ENCODE assay signal across 8 mouse cellular contexts in the genomic region with DNA sequence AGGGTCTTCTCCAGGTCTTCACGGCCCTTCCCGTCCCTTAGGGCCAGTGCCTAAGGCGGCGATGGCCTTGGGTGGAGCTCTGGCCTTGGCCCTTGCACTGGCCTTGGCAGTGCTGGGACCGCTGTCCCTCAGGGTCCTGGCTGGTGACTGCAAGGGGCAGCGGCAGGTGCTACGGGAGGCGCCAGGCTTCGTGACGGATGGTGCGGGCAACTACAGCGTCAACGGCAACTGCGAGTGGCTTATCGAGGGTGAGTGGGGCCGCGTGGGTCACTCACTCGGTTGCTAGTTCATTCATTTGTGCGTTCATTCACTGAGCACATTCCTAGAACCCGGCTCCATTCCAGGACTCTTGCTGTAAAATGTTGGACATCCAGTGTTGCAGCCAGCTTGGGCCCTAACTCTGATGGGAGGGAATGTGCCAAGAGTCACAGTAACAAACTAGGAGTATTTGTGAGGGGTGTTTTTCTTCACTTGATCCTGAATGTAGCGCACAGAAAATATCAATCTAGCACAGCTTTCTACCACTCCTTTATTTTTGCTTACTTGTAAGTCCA. TPM values are rescaled to one million over a fixed set of nuclear protein-coding genes. Genes with fewer than 3 reads are reported as not detected.
DNase-seq lines count a peak whose midpoint lies in the region; ATAC-seq lines count a peak whose summit lies in the region.

No protein-coding gene starts in this region.

- DNase-seq in kidney, adult 9 months, result no peak
- peak; percentile 66 for DNase-seq in adrenal gland, postnatal 10 days
- no peak for DNase-seq in forebrain, embryonic 11.5 days (ENCODE audit: low spot score)
- DNase-seq in limb, embryonic 11.5 days (ENCODE audit: low spot score), result no peak
- no peak for DNase-seq in layer of hippocampus, postnatal 25 days (ENCODE audit: extremely low spot score in 1 of 2, low spot score in 1 of 2)
- no peak for DNase-seq in B cell, adult 2 months

- H3K27ac ChIP-seq in kidney, embryonic 14.5 days (ENCODE audit: low read depth, low read length), result peak overlapping the region; percentile 88
- peak overlapping the region; percentile 74 for H3K27ac ChIP-seq in forebrain, embryonic 11.5 days (ENCODE audit: low read depth, low read length)
- H3K27ac ChIP-seq in limb, embryonic 11.5 days (replicated peaks; ENCODE audit: low read depth, low read length), result peak overlapping the region; percentile 76
- H3K27ac ChIP-seq in neural tube, embryonic 13.5 days (replicated peaks), result peak overlapping the region; percentile 93

- H3K36me3 ChIP-seq in kidney, embryonic 14.5 days (ENCODE audit: control insufficient read depth, insufficient read depth, low read length), result no peaks in the 10 kb centered on the region
- H3K36me3 ChIP-seq in forebrain, embryonic 11.5 days (ENCODE audit: control insufficient read depth, insufficient read depth, low read length), result no peaks in the 10 kb centered on the region
- no peaks in the 10 kb centered on the region for H3K36me3 ChIP-seq in limb, embryonic 11.5 days (ENCODE audit: control insufficient read depth, insufficient read depth, low read length)
- peaks cover 2% of the 10 kb centered on the region; the same call in 1 of the 2 replicates for H3K36me3 ChIP-seq in neural tube, embryonic 13.5 days

- H3K9me3 ChIP-seq in kidney, embryonic 14.5 days (ENCODE audit: control insufficient read depth, low read length), result no peaks in the 10 kb centered on the region
- H3K9me3 ChIP-seq in forebrain, embryonic 11.5 days (ENCODE audit: control insufficient read depth, low read length), result no peaks in the 10 kb centered on the region
- no peaks in the 10 kb centered on the region for H3K9me3 ChIP-seq in limb, embryonic 11.5 days (ENCODE audit: control insufficient read depth, low read length)
- H3K9me3 ChIP-seq in neural tube, embryonic 13.5 days, result no peaks in the 10 kb centered on the region

- peaks cover 30% of the 10 kb centered on the region for H3K27me3 ChIP-seq in kidney, embryonic 14.5 days (ENCODE audit: control insufficient read depth, insufficient read depth, low read length)
- peaks cover 25% of the 10 kb centered on the region for H3K27me3 ChIP-seq in forebrain, embryonic 11.5 days (ENCODE audit: control insufficient read depth, insufficient read depth, low read length)
- H3K27me3 ChIP-seq in limb, embryonic 11.5 days (ENCODE audit: control insufficient read depth, insufficient read depth, low read length), result peaks cover 28% of the 10 kb centered on the region
- peaks cover 30% of the 10 kb centered on the region for H3K27me3 ChIP-seq in neural tube, embryonic 13.5 days

- H3K9ac ChIP-seq in kidney, embryonic 14.5 days (ENCODE audit: low read depth, low read length), result peak overlapping the region; percentile 81
- H3K9ac ChIP-seq in forebrain, embryonic 11.5 days (ENCODE audit: low read length), result peak overlapping the region; percentile 83
- peak overlapping the region; percentile 85 for H3K9ac ChIP-seq in limb, embryonic 11.5 days (ENCODE audit: low read length)
- peak overlapping the region; percentile 88 for H3K9ac ChIP-seq in neural tube, embryonic 13.5 days

- peak overlapping the region; percentile 71 for H3K4me3 ChIP-seq in kidney, embryonic 14.5 days (ENCODE audit: low read length)
- H3K4me3 ChIP-seq in forebrain, embryonic 11.5 days (ENCODE audit: low read depth, low read length), result peak overlapping the region; percentile 62
- H3K4me3 ChIP-seq in limb, embryonic 11.5 days (ENCODE audit: low read depth, low read length), result peak overlapping the region; percentile 66
- peak overlapping the region; percentile 74 for H3K4me3 ChIP-seq in neural tube, embryonic 13.5 days

- H3K4me1 ChIP-seq in kidney, embryonic 14.5 days (ENCODE audit: control insufficient read depth, insufficient read depth, low read length), result peaks cover 35% of the 10 kb centered on the region
- H3K4me1 ChIP-seq in forebrain, embryonic 11.5 days (replicated peaks; ENCODE audit: control insufficient read depth, insufficient read depth, low read length), result peaks cover 25% of the 10 kb centered on the region
- peaks cover 26% of the 10 kb centered on the region for H3K4me1 ChIP-seq in limb, embryonic 11.5 days (ENCODE audit: control insufficient read depth, insufficient read depth, low read length)
- H3K4me1 ChIP-seq in neural tube, embryonic 13.5 days (replicated peaks), result peaks cover 54% of the 10 kb centered on the region

- ATAC-seq in kidney, embryonic 14.5 days (ENCODE audit: low FRiP score, low TSS enrichment), result no peak
- no peak for ATAC-seq in forebrain, embryonic 11.5 days (replicated peaks; ENCODE audit: low FRiP score)
- no peak for ATAC-seq in limb, embryonic 11.5 days (ENCODE audit: insufficient number of reproducible peaks, low FRiP score, low TSS enrichment, low read depth)
- ATAC-seq in neural tube, embryonic 13.5 days (ENCODE audit: low read depth), result no peak; the same call in 1 of the 2 replicates

- H3K4me2 ChIP-seq in kidney, embryonic 14.5 days (replicated peaks; ENCODE audit: low read depth, low read length), result peak overlapping the region; percentile 99
- peak overlapping the region; percentile 87 for H3K4me2 ChIP-seq in forebrain, embryonic 11.5 days (ENCODE audit: low read depth, low read length, severe bottlenecking)
- H3K4me2 ChIP-seq in limb, embryonic 11.5 days (ENCODE audit: low read depth, severe bottlenecking), result peak overlapping the region; percentile 99
- H3K4me2 ChIP-seq in neural tube, embryonic 13.5 days, result peak overlapping the region; percentile 93

- 12% methylated on average over 21 of the region's 21 CpGs for WGBS in kidney, embryonic 14.5 days
- 17% methylated on average over 21 of the region's 21 CpGs for WGBS in forebrain, embryonic 11.5 days
- 13% methylated on average over 21 of the region's 21 CpGs for whole genome bisulfite sequencing in limb, embryonic 11.5 days
- WGBS in neural tube, embryonic 13.5 days, result 13% methylated on average over 21 of the region's 21 CpGs

RNA-seq across cellular contexts. Expression of gene Megf8, which starts 0.6 kb away (rescaled TPM):
- polyA plus RNA-seq in kidney, embryonic 14.5 days (2014; fragmentation: Nextera tagmentation; extraction: Ambion mirVana), result 14.0 and 16.2 TPM in 2 replicates
- 10 to 100 TPM; 31.1 to 41.0 TPM for total RNA-seq in adrenal gland, postnatal 10 days (2021)
- polyA plus RNA-seq in forebrain, embryonic 11.5 days (2014; fragmentation: Nextera tagmentation; extraction: Ambion mirVana), result 13.8 and 14.6 TPM in 2 replicates
- 13.8 and 14.4 TPM in 2 replicates for polyA plus RNA-seq in limb, embryonic 11.5 days (2014; fragmentation: Nextera tagmentation; extraction: Ambion mirVana)
- 18.3 TPM in 2 replicates for polyA plus RNA-seq in neural tube, embryonic 13.5 days (2015; fragmentation: Nextera tagmentation; extraction: Ambion mirVana)
- total RNA-seq in layer of hippocampus, postnatal 25 days (2021), result 10 to 100 TPM; 93.9 to 98.8 TPM

RNA-seq across cellular contexts. Expression of gene Tmem145, which starts 11.6 kb away (rescaled TPM):
- 0.49 and 0.62 TPM in 2 replicates for polyA plus RNA-seq in kidney, embryonic 14.5 days (2014; fragmentation: Nextera tagmentation; extraction: Ambion mirVana)
- 1 to 10 TPM; 1.1 to 2.2 TPM for total RNA-seq in adrenal gland, postnatal 10 days (2021)
- 6.7 and 7.7 TPM in 2 replicates for polyA plus RNA-seq in forebrain, embryonic 11.5 days (2014; fragmentation: Nextera tagmentation; extraction: Ambion mirVana)
- polyA plus RNA-seq in limb, embryonic 11.5 days (2014; fragmentation: Nextera tagmentation; extraction: Ambion mirVana), result 0.33 and 0.58 TPM in 2 replicates
- 51.7 and 52.2 TPM in 2 replicates for polyA plus RNA-seq in neural tube, embryonic 13.5 days (2015; fragmentation: Nextera tagmentation; extraction: Ambion mirVana)
- total RNA-seq in layer of hippocampus, postnatal 25 days (2021), result 10 to 100 TPM; 26.0 to 28.1 TPM

RNA-seq across cellular contexts. Expression of gene Prr19, which starts 16.3 kb away (rescaled TPM):
- 0.67 and 0.69 TPM in 2 replicates for polyA plus RNA-seq in kidney, embryonic 14.5 days (2014; fragmentation: Nextera tagmentation; extraction: Ambion mirVana)
- not detected for total RNA-seq in adrenal gland, postnatal 10 days (2021)
- 1.1 and 1.7 TPM in 2 replicates for polyA plus RNA-seq in forebrain, embryonic 11.5 days (2014; fragmentation: Nextera tagmentation; extraction: Ambion mirVana)
- polyA plus RNA-seq in limb, embryonic 11.5 days (2014; fragmentation: Nextera tagmentation; extraction: Ambion mirVana), result 1.1 and 1.4 TPM in 2 replicates
- 2.1 and 2.9 TPM in 2 replicates for polyA plus RNA-seq in neural tube, embryonic 13.5 days (2015; fragmentation: Nextera tagmentation; extraction: Ambion mirVana)
- not detected for total RNA-seq in layer of hippocampus, postnatal 25 days (2021)

RNA-seq across cellular contexts. Expression of gene Pafah1b3, which starts 19.7 kb away (rescaled TPM):
- polyA plus RNA-seq in kidney, embryonic 14.5 days (2014; fragmentation: Nextera tagmentation; extraction: Ambion mirVana), result 199 and 245 TPM in 2 replicates
- 10 to 100 TPM; 38.1 to 39.7 TPM for total RNA-seq in adrenal gland, postnatal 10 days (2021)
- polyA plus RNA-seq in forebrain, embryonic 11.5 days (2014; fragmentation: Nextera tagmentation; extraction: Ambion mirVana), result 298 and 321 TPM in 2 replicates
- polyA plus RNA-seq in limb, embryonic 11.5 days (2014; fragmentation: Nextera tagmentation; extraction: Ambion mirVana), result 249 and 261 TPM in 2 replicates
- 525 and 535 TPM in 2 replicates for polyA plus RNA-seq in neural tube, embryonic 13.5 days (2015; fragmentation: Nextera tagmentation; extraction: Ambion mirVana)
- 10 to 100 TPM; 19.2 to 25.2 TPM for total RNA-seq in layer of hippocampus, postnatal 25 days (2021)

RNA-seq across cellular contexts. Expression of gene Cic, which starts 50.0 kb away (rescaled TPM):
- polyA plus RNA-seq in kidney, embryonic 14.5 days (2014; fragmentation: Nextera tagmentation; extraction: Ambion mirVana), result 36.0 and 47.2 TPM in 2 replicates
- 100 to 1,000 TPM in 1 of 2 experiments, 10 to 100 TPM in 1; 92.7 to 116 TPM for total RNA-seq in adrenal gland, postnatal 10 days (2021)
- polyA plus RNA-seq in forebrain, embryonic 11.5 days (2014; fragmentation: Nextera tagmentation; extraction: Ambion mirVana), result 40.3 and 44.2 TPM in 2 replicates
- polyA plus RNA-seq in limb, embryonic 11.5 days (2014; fragmentation: Nextera tagmentation; extraction: Ambion mirVana), result 32.5 and 34.2 TPM in 2 replicates
- 40.2 and 43.4 TPM in 2 replicates for polyA plus RNA-seq in neural tube, embryonic 13.5 days (2015; fragmentation: Nextera tagmentation; extraction: Ambion mirVana)
- total RNA-seq in layer of hippocampus, postnatal 25 days (2021), result 100 to 1,000 TPM; 176 to 220 TPM
